Mouse (Mus musculus) monocyte, adult 2 months (primary cell): ENCODE data around the gene Il16.
A peak's percentile ranks its signal among the peaks of the same experiment; 100 is the strongest.
"Not testable (repeated sequence)": the region's sequence is repeated elsewhere in the genome, so short reads cannot be mapped to it uniquely, and the experiment has no call there.

ENCODE experiments used
- DNase-seq, 2 experiments: peaks; one replicate each; pipeline ENCODE4 v3.0.0; 2022; ENCODE audit warnings: low spot score in 2 of 2, low read depth in 1 of 2

Gene Il16

DNA sequence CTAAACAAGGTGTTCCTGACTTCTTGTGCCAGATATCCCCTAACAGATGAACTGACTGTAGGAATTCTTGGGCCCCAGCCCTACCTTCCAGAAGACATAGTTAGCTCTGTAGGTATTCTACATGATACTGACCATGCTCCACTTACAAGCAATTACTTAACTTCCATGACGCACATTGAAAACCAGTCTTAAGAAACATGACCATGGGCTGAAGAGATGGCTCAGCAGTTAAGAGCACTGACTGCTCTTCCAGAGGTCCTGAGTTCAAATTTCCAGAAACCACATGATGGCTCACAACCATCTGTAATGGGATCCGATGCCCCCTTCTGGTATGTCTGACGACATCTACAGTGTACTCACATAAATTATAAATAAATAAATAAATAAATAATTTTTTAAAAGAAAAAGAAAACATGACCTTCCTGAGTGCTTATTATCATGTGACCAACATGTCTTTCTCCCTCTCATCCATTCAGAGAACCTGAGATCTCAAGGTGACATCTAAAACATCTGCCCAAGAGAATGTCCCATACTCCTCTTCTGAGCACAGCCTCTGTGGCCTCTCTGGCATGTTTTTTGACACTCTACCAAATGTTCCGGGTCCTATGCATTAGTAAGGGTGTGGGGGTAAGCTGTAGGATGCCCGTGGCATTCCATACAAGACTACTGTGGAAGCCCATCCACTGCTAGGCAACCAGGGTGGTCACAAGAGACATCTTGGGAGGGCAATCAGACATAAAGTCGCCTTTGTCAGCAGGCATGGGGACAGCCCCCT is 9.0 kb downstream of the Il16 start:
- DNase-seq = no peak

DNA sequence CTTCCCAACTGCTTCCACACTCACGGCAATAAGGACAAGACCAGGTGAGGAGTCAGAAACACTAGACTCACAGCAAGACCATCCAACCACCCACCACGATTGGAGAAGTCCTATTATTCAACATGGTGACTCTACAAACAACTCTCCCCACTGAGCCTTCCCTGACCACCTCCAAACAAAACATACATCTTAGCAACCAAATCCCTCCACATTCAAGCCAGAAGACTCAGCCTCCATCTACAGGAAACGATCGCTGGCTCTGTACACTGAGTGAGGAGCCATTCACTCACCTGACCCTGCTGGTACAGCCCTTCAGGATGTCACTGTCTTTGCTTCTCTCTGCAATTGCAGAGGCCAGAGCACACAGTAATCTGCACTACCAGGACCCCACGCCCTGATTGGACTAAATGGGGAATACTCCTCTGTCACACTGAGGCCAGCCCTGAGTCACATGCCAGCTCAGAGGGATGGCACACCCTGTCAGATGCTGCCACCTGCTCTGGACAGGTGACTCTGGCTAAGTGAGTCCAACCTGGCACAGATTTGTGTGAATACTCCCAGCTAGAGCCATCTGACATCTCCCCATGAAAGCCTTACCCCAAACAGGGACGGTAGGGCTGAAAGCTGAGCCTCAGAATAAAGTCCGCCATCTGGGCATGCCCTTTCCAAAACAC is 10.3 kb downstream of the Il16 start:
- no peak for DNase-seq

DNA sequence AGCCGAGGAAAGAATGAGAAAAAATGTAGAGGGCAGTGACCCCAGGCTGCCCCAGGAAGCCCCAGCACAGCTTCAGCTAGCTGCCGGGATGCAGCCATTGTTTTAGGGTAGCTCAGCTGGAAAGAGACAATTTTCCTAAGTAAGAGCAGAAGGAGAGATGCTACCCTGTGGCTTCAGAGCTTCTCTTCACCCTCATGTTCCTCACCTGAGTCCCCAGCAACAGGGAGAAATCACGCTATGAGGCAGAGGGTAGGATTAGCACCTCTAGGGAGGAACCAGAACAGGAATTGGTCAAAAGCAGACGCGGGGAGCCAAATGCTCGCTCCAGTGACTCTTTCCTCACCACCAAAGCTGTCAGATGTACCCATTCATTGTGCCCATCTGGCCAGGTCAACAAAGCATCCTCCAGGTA is 10.8 kb downstream of the Il16 start:
- no peak for DNase-seq

DNA sequence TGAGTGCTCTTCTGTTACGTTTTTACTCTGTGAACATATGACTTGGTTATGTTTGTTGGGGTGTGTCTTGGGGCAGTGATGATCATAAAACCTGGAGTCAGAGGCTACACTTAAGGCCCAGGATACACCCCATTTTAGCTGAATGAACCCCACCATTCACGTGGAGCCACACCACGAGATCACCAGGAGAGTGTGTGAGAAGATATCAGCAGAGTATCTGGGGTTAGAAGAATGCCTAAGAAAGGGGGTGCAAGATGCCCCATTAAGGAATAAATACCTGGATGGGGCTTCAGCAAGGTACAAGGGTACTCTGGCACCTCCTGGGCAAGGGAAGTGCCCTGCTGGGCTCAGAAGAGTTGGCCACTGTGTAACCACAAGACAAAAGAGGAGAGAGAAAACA is 11.3 kb downstream of the Il16 start:
- DNase-seq = no peak

DNA sequence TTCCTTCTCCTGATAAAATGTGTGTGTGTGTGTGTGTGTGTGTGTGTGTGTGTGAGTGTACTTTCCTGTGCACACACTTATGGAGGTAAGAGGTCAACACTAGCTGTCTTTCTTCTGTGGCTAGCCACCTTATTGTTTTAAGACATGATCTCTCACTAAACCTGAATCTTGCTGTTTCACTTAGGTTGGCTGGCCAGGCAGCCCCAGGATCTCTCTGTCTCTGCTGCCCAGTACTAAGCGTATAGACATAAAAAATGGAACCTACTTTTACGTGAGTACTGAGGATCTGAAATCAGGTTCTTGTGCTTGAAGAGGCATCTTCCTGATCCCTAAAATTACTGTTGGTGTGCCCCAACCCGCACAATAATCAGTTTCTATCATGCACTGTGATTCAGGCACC is 12.7 kb downstream of the Il16 start:
- DNase-seq = no peak

DNA sequence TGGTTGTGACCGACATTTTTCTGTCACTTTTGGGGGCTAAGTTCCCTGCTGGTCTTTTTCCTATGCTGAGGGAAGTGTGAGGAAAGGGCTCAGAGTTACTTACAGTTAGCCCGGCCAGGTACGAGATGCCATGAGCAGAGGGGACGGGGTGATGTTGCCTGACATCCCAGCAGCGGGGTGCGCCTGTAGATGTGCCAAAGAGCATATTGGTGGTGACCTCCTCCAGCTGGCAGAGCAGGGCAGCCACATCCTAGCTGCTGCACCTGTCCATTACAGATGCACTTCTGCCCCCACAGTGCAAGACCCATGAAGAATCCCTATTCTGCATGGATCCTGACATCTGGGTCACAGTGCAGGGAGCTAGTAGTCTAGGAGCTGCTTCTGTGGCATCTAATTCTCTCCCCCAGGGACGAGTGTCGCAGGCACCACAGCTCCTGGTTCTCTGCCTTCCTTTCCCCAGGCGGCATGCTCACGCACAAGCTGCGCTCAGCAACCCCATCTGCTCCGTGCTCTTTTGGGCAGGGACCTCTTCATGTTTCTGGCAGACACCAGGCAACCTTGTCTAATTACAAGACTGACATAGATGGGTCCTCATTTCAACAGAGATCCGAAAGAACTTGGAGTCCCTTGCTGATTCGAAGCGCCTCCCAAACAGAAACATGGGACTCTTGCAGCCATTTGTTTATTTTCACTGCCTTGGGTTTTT is 13.4 kb downstream of the Il16 start:
- no peak for DNase-seq

DNA sequence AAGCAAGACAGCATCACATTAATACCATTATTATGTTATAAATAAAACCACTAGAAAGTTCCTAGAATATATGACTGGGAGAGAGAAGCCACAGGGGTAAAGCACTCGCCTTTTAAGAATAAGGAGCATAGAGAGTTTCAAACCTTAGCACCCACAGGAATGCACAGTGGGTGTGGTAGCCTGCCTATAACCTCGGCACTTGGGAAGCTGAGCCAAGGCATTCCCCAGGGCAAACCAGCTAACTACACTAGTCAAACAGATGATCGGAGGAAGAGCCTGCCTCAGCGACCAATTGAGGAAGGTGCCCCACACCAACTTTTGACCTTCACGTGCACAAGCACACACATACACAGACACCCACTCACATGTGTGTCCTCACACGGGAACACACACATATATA is 14.2 kb downstream of the Il16 start:
- DNase-seq = no peak

DNA sequence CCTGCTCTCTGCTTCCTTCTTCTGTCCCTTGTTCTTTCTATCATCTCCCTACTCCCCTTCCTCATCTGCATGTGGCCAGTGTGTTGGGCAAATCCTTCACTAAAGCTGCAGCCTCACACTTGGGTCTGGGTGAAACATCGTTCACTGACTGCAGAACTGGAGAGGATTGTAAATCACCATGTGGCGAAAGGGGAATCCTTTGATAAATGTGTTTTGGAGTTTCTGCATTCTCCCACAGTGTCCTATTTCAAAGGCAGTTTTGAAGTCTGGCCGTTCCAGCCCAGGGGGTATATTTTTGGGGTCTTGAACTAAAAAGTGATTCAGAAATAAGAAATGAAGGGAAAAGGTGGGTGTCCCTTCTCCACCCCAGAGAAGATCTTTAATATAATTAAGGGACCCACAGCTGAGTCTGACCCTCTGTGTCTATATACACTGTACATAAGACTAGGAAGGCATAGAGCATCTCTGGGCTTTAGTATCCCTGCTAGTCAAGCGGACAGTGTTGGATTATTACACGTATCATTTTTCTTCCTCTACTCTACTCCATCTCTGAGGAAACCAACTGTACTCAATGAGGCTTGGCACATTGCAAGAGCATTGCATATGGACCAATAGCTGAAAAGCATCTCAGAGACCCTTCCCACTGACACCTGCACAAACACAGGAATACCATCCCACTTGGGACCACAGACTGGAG is 18.4 kb downstream of the Il16 start:
- DNase-seq = no peak

DNA sequence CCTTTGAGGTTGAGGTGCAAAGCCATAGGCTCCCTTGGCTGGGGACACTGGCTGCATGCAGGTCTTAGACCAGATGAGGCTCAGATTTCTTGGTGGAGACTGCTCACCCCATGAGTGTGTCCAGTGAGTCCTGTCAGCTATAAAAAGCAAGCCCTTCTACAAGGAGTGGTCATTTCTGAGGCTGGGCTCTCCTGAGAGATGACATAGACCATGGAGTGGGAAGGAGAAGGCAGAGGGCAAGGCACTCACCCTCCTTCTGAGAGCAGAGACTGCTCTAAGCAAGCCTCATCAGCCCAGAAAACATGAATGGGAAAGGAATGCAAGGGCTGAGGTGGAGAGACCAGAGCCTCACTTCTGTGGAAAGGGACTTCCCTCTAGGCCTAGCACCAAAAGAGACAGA is 19.7 kb downstream of the Il16 start:
- DNase-seq = no peak

DNA sequence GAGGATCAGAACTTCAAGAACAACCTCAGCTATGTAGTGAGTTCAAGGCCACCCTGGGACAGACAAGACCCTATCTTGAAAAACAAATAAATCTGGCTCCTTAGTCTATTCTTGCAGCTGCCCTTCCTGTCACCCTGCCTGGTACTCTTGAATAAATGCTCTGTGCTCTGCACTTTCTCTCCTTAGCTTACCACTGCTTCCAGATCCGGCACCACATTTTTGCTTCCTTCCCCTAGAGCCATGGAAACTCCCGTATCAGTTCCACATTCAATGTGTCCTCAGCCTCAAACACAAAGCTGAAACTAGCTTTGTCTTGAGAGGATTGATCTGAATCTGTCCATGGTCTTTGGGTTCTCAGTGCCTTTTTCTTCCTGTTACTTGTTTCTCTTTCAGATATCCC is 21.0 kb downstream of the Il16 start:
- no peak for DNase-seq

DNA sequence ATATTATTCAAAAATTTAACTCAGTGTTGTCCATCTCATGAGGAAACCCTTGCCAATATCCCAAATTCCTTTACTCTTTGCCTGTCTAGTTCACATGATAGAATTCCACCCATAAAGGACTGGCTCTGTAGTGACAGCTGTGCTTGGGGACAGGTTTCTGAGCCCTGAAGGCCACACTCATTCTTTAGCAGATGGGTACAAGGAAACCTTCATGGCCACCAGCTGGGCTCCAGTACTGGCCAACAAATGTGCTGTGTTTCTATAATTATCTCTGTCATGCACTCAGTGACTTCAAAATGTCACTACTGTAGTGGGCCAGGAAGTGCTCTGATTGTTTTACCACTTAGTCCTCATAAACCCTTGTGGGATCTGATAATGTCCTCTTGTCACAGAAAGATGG is 21.6 kb downstream of the Il16 start:
- no peak for DNase-seq

DNA sequence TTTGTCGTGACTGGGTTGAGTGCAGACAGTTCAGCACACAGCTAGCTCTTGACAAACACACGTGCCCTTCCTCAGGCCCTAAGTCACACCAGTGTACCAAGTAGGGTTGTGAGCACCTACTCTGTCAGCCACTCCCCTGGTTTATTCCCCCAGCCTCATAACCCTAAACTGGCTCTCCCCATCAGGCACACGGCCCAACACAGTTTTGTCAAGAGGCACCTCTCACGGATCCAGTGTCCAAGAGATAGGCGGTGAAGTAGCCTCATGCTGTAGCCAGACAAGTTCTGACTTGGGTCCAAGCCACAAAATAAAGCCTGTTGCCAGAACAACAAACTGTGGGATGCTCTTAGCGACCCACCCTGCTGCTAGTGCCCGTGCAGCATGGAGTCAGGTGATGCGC is 22.3 kb downstream of the Il16 start:
- DNase-seq = no peak

DNA sequence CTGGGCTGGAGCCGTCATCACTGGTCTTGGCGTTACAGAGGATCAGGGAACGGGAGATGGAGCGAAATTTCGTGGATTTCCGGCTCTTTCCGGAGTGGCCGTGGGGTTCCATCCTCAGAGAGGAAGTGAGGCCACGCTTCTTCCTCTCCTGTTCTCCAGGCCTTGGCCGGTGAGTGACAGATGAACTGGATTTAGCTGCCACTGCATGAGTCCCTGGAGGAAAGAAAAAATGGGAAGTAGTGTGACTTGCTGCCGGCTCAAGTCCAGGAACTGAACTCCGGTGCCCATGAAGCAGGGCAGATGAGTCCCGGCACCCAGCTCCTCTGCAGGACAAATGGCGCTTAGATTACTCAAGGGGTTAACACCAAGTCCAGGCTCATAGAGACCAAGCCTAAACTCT is 23.0 kb downstream of the Il16 start:
- peak; percentile 5 to 22 for DNase-seq

DNA sequence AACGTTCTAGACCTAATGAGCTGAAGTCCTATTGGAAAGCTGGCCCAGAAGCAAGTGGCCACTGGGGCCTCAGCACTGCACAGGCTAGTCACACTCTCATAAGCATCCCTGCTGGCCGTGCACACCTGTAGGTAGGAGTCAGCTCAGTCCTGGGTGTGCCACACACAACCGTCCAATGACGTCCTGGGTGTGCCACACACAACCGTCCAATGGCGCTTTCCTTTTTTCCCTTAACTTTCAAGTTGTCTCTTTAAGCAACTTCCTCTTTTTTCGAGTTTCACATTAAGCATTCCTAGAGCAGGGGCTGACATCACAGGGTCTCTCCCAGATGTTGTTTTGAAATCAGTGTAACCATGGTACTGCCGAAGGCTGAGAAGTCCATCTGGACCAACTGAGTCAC is 25.3 kb downstream of the Il16 start:
- peak in 1 of 2 experiments; percentile 8 for DNase-seq

DNA sequence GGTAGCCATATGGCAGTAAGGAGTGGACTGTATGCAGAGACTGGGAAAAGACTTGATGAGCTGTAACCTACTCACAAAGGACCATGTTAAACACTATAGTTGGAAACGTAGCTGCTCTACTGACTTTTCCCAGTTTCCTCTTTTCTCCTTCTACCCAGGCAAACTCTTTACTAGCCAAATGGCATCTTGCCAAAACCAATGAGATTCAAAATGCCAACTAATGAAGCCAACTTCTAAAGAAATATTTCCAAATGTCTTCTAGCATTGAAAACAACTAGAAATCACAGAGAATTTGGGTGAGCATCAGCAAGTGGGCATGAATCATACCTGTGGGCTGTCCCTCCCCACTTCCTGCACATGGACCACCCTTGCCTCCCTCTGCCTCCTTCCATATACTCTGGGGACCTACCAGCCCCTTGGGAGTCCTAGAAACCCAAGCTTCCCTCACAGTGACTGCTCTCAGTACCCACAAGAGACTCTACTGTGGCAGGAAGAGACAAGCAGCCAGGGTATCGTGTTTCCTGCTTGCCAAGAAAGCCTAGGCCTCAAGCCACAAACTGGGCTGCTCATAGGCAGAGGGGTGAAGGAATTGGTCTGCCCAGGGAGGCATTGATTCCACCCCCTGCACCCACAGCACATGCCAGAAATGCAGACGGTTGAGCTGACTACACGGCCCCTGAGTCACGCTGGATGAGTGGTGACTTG is 28.4 kb downstream of the Il16 start:
- no peak for DNase-seq

DNA sequence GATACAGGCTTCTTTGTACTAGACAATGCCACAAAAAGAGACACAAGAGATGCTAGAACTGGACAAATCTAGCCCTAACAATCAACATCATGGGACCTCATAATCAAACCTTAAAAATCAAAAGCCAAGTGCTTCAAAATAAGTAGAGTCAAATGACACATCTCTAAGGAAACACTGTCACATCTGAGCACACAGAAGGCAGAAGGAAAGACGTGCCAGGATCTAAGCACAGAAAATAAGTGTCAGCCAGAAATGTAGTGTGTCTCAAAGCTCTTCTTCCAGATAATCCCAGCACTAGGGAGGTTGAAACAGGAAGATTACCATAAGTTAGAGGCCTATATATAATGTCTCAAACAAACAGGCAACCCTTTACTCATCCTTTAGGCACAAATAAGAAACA is 31.9 kb downstream of the Il16 start:
- DNase-seq = no peak

DNA sequence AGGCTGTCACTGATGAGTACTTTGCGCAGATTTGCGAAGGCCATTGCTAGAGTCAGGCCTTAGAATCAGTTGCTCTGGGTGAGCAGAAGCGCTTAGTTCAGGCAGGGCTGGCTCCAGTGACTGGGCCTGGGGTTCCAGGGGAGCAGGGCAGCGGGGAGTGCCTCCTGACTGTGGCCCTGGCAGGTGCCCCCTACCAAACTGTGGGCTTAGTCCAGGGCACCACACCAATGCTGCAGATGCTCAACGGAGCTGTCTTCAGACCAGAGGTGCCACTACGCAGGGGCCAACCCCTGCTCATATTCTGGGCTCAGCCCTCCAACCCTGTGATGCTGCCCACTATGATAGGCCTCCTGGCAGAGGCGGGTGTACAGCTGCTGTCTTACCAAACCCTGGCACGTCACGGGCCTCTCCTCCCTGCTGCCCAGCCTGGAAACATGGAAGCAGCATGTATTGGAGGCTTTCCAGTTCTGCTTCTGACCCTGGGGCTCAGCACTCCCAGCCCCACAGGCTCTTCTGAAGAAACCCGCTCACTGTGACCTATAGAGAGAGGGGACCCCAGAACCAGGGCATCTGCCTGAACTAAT is 33.8 kb downstream of the Il16 start:
- DNase-seq = not testable (repeated sequence)

DNA sequence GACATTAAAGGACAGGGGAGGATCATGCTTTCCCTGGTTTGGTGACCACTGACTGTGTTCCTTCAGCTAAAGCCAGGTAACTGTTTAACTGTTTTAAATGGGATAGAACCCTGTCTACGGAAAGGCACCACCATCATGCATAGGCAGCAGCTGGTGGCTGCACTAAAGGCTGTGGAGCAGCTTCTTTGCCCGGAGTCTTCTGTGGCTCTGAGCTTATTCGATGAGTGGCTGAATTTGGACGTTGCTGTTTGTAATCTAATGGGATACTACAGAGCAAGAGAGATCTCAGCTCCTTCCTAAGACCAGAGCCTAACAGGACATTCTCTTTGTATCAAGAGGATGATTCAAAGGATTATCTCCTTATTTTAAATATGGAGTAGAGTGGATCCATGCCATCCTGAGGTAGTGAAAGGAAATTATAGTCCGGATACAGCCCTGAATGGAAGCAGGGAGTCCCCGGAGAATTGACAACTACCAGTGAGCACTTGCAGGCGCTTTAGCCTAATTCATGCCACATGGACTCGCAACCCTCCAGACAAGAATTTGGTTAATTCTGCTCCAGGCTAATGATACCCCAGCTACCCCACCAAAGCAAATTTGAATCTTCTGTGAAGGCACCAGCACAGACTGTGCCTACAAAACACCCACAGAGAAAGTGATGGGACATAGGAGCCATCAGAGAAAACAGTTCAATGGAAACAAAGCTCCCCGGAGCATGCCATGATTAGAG is 42.3 kb downstream of the Il16 start:
- DNase-seq = no peak

DNA sequence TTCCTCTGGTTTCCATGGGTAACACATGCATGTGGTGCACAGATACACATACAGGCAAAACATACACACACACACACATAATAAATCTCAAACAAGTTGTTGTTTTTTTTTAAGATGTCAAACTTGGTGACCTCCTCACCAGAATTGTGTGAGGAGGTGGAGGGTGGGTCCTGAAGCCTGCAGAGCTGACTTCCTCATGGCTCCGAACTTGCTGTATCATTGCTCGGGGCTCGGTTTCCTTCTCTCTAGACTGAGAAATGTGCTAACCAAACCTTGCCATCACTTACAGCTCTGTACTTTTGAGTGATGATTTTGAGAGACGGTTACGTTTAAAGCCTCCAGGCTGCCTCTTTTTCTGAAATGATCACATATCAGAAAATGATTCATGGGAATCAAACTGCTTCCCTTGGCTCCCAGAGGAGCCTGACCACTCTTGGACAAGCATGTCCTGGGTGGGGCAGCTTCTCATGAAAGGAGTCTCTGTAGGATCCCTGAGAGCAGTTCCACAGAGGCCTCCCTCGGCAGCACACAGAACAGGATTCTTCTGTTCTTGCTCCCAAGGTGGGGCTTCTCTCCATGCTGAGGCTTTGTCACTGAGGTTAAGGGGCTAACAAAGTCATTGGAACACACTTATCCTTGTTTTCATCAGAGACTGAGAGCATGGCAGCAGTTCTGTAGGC is 46.3 kb downstream of the Il16 start:
- DNase-seq = no peak
